Mouse (Mus musculus): Measurements from ENCODE around the gene Snapc5.
"Not testable (repeated sequence)": the region's sequence is repeated elsewhere in the genome, so short reads cannot be mapped to it uniquely, and the experiment has no call there.

- TF ChIP-seq POLR2A (IDR thresholded peaks at IDR 0.05; ENCODE audit: insufficient read depth, low read length); EP300 (IDR thresholded peaks at IDR 0.05; ENCODE audit: insufficient read depth, low read depth, low read length); CTCF (IDR thresholded peaks at IDR 0.05; ENCODE audit: low read depth, low read length): not testable (repeated sequence)
These were observed 9.1 kb upstream of the Snapc5 start for GRCm38 (mm10) chr9:64169967-64170366.
